Mouse (Mus musculus) C3H10T1/2 (cell line): ENCODE results near the gene Gramd4. TPM values are rescaled to one million over a fixed set of nuclear protein-coding genes. Genes with fewer than 3 reads are reported as not detected.

Source experiments
- polyA plus RNA-seq, 2 experiments: library from polyadenylated mRNA; unstranded; fragments of >200 nt; fragmentation: generic; extraction: Trizol; gene quantifications; one replicate each; pipeline ENCODE4 v1.2.1; 2012; ENCODE audit warnings: missing spikeins in 2 of 2

The Gramd4 gene
- polyA plus RNA-seq, result 10 to 100 TPM in 1 of 2 experiments, 1 to 10 TPM in 1; 5.7 to 22.1 TPM

GRCm38 (mm10) chr15:86057413-86057812 is at the start of gene Gramd4:
Gene Gramd4, plus strand, starts transcription at chr15:86057695.

GRCm38 (mm10) chr15:86033191-86033841 is 24.2 kb upstream of the Gramd4 start, which contains the start of gene Celsr1:
Gene Celsr1, minus strand, starts transcription at chr15:86033777.

GRCm38 (mm10) chr15:86185689-86186569 is 128.4 kb downstream of the Gramd4 start, which contains the start of gene Cerk:
Gene Cerk, minus strand, starts transcription at chr15:86186141.

Other genes starting within 250 kb of the Gramd4 start
- gene Cdpf1, start 246.0 kb upstream of the Gramd4 start, polyA plus RNA-seq, result 10 to 100 TPM; 13.8 to 19.0 TPM
- gene Pkdrej, start 236.0 kb upstream of the Gramd4 start, polyA plus RNA-seq, result not detected
- under 1 TPM; 0.04 to 0.13 TPM for gene Ttc38, start 225.4 kb upstream of the Gramd4 start, polyA plus RNA-seq
- gene Gtse1, start 197.9 kb upstream of the Gramd4 start, polyA plus RNA-seq, result 10 to 100 TPM; 26.3 to 33.7 TPM
- 10 to 100 TPM in 1 of 2 experiments, 1 to 10 TPM in 1; 5.7 to 22.6 TPM for gene Trmu, start 178.4 kb upstream of the Gramd4 start, polyA plus RNA-seq
- under 1 TPM in 1 of 2 experiments, not detected in 1; under 0.01 TPM for gene Celsr1, start 23.9 kb upstream of the Gramd4 start, polyA plus RNA-seq
- gene Cerk, start 128.4 kb downstream of the Gramd4 start, polyA plus RNA-seq, result 10 to 100 TPM in 1 of 2 experiments, 1 to 10 TPM in 1; 4.0 to 13.4 TPM
- 10 to 100 TPM; 13.5 to 36.9 TPM for gene Tbc1d22a, start 156.8 kb downstream of the Gramd4 start, polyA plus RNA-seq